Mouse (Mus musculus) erythroblast, embryonic 14.5 days (primary cell): Measurements from ENCODE around the gene Syngr3.

ENCODE experiments used
- GATA1 ChIP-seq: IDR thresholded peaks from 2 replicates; pipeline ENCODE4 v1.6.1; 2012; ENCODE audit warnings: low read length, inconsistent platforms, mixed read lengths
- TAL1 ChIP-seq: IDR thresholded peaks from 3 replicates; pipeline ENCODE4 v1.6.1; 2012; ENCODE audit warnings: low read length, inconsistent platforms, mixed read lengths

DNA sequence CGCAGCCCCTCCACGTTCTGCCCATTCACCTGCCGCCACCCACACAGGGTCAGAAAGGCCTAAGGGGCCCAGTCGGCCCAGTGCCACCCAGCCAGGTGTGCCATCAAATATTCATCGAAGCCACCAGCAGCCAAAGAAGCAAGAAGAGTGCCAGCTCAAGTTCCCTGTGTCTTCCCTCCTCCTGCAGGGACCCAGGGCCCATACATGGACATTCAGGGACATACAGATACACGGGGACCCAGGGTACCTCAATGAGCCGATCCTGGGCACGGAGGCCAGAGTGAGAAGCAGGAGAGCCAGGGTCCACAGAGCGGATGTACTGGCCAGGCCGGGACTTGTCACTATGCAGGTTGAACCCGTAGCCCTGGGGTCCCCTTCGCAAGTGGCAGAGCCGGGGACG, 47.8 kb downstream of the Syngr3 start:
- TF ChIP-seq GATA1: no peak
- no peak for TF ChIP-seq TAL1
